Mouse (Mus musculus): ENCODE results near the gene Btbd9. TPM values are rescaled to one million over a fixed set of nuclear protein-coding genes. Genes with fewer than 3 reads are reported as not detected.

Gene Btbd9
- polyA plus RNA-seq, 1 experiment: 11.7 TPM

- Histone ChIP-seq H3K27ac (replicated peaks; ENCODE audit: low read depth, low read length) (no peak overlapping the region), H3K4me3 (ENCODE audit: insufficient read depth, low read depth, low read length) (no peak overlapping the region), H3K4me1 (ENCODE audit: control insufficient read depth, insufficient read depth, insufficient read length, low read length) (0 out of 2 replicates have a peak, but pooled peaks cover 2% of the 10 kb centered on the region)
Measured at GRCm38 (mm10) chr17:30498779-30499178, 77.5 kb downstream of the Btbd9 start.

- Histone ChIP-seq H3K4me3 (ENCODE audit: insufficient read depth, low read depth, low read length) (no peak overlapping the region), H3K27ac (replicated peaks; ENCODE audit: low read depth, low read length) (no peak overlapping the region), H3K4me1 (ENCODE audit: control insufficient read depth, insufficient read depth, insufficient read length, low read length) (0 out of 2 replicates have a peak, but pooled peaks cover 2% of the 10 kb centered on the region)
Measured at GRCm38 (mm10) chr17:30498376-30498719, 77.9 kb downstream of the Btbd9 start.

GRCm38 (mm10) chr17:30497525-30498375, 78.5 kb downstream of the Btbd9 start:
- Histone ChIP-seq H3K4me3 (ENCODE audit: insufficient read depth, low read depth, low read length) (no peak overlapping the region), H3K27ac (replicated peaks; ENCODE audit: low read depth, low read length) (no peak overlapping the region), H3K4me1 (ENCODE audit: control insufficient read depth, insufficient read depth, insufficient read length, low read length) (0 out of 2 replicates have a peak, but pooled peaks cover 2% of the 10 kb centered on the region)

DNA sequence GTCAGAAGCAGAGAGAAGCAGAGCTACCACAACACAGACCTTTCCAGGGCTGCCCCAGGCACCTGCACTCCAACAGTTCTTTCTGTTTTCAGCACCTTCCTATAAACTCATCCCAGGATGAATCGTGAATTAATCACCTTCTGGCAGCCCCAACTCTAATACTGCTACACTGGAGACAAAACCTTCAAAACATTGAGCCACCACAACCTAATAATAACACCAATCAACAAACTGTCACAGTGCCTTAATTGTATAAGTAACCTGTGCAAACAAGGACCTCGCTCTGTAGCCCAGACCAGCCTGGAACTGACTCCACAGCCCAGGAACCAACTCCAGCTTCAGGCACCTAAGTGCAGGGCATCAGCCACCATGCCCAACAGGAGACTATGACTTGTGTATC, 80.7 kb downstream of the Btbd9 start:
- Histone ChIP-seq H3K4me1 (ENCODE audit: control insufficient read depth, insufficient read depth, insufficient read length, low read length) (0 out of 2 replicates have a peak, but pooled peaks cover 2% of the 10 kb centered on the region), H3K27ac (replicated peaks; ENCODE audit: low read depth, low read length) (no peak overlapping the region), H3K4me3 (ENCODE audit: insufficient read depth, low read depth, low read length) (no peak overlapping the region)

GRCm38 (mm10) chr17:30495154-30495553, 81.1 kb downstream of the Btbd9 start:
- H3K27ac ChIP-seq (replicated peaks; ENCODE audit: low read depth, low read length): no peak overlapping the region
- 0 out of 2 replicates have a peak, but pooled peaks cover 2% of the 10 kb centered on the region for H3K4me1 ChIP-seq (ENCODE audit: control insufficient read depth, insufficient read depth, insufficient read length, low read length)
- H3K4me3 ChIP-seq (ENCODE audit: insufficient read depth, low read depth, low read length): no peak overlapping the region

DNA sequence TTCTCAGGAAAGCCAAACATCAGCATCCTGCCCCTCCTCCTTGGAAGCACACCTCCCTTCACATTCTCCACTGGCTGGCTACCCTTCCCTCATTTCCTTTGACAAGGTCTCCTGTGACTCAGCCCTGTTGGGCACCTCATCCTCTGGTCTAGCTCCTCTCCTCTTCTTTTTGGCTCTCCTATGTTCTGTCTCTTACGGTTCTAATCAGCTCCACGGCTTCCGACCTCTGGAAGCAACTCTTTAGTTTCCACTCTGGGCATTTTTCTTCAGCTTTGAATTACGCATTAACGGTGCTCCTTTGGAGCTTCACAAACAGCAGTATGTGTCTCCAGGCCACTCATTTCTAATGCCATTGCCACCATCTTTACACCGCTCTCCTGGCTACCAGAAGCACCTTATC, 82.8 kb downstream of the Btbd9 start:
- H3K4me3 ChIP-seq (ENCODE audit: insufficient read depth, low read depth, low read length): no peak overlapping the region
- H3K4me1 ChIP-seq (ENCODE audit: control insufficient read depth, insufficient read depth, insufficient read length, low read length): no peaks in the 10 kb centered on the region
- H3K27ac ChIP-seq (replicated peaks; ENCODE audit: low read depth, low read length): no peak overlapping the region

DNA sequence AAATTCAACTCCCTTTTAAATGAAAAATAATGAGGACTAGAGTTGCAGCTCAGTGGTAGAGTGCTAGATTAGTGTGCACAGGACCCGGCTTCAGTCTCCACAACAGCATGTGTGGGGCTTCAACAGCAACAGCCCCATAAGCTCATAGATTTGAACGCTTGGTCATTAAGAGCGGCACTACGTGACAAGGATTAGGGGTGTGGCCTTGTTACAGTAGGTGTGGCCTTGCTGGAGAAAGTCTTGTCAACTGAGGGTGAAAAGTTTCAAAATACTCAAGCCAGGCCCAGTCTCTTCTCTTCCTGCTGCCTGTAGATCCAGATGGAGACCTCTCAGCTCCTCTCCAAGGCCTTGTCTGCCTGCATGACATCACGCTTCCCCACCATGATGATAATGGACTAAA, 84.1 kb downstream of the Btbd9 start:
- no peaks in the 10 kb centered on the region for H3K4me1 ChIP-seq (ENCODE audit: control insufficient read depth, insufficient read depth, insufficient read length, low read length)
- H3K4me3 ChIP-seq (ENCODE audit: insufficient read depth, low read depth, low read length): no peak overlapping the region
- H3K27ac ChIP-seq (replicated peaks; ENCODE audit: low read depth, low read length): no peak overlapping the region

- no peaks in the 10 kb centered on the region for H3K4me1 ChIP-seq (ENCODE audit: control insufficient read depth, insufficient read depth, insufficient read length, low read length)
- no peak overlapping the region for H3K27ac ChIP-seq (replicated peaks; ENCODE audit: low read depth, low read length)
- no peak overlapping the region for H3K4me3 ChIP-seq (ENCODE audit: insufficient read depth, low read depth, low read length)
Measured at GRCm38 (mm10) chr17:30491601-30492000, 84.7 kb downstream of the Btbd9 start.

DNA sequence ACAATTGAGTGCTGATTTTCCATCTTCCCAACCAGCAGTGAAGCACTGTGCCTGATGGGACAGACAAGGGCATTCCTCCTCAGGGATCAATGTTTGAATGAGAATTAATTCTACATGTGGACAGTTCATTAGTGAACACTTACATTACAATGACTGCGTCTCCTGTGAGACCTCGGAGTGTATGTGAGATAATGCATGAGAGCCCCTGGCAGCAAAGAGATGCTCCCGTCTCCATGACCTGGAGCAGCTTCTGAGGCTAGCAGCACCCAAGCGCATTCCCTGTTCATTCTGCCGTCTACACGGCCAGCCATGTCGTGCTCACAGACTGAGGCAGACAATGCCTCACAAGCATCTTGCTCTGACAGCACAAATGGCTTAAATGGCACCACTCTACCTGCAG, 85.7 kb downstream of the Btbd9 start:
- no peak overlapping the region for H3K4me3 ChIP-seq (ENCODE audit: insufficient read depth, low read depth, low read length)
- H3K4me1 ChIP-seq (ENCODE audit: control insufficient read depth, insufficient read depth, insufficient read length, low read length): no peaks in the 10 kb centered on the region

DNA sequence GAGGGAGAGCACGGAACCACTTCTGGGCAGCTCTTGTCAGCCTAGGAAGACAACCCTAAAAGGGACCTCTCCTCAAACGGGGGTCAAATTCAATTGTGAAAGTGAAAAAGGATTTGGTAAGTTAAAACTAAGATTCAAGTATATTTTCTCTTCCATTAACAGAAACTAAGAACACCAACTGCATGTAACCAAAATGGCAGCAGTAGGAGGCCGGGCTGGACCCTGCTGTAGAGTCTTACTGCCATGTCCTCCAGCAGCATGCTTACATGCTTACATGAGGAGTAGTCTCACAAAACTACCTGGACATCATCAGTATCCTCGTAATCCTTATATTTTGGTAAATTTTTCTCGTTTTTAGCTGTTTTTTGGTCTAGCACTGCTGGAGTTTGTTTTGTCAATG, 86.2 kb downstream of the Btbd9 start:
- H3K27ac ChIP-seq (replicated peaks; ENCODE audit: low read depth, low read length): no peak overlapping the region

More for the DNA sequence above, 85.7 kb downstream of the Btbd9 start:
- H3K27ac ChIP-seq (replicated peaks; ENCODE audit: low read depth, low read length): no peak overlapping the region

GRCm38 (mm10) chr17:30489629-30490028, 86.7 kb downstream of the Btbd9 start:
- Histone ChIP-seq H3K4me3 (ENCODE audit: insufficient read depth, low read depth, low read length) (no peak overlapping the region), H3K4me1 (ENCODE audit: control insufficient read depth, insufficient read depth, insufficient read length, low read length) (no peaks in the 10 kb centered on the region), H3K27ac (replicated peaks; ENCODE audit: low read depth, low read length) (no peak overlapping the region)

More for the DNA sequence above, 86.2 kb downstream of the Btbd9 start:
- H3K4me3 ChIP-seq (ENCODE audit: insufficient read depth, low read depth, low read length): no peak overlapping the region
- H3K4me1 ChIP-seq (ENCODE audit: control insufficient read depth, insufficient read depth, insufficient read length, low read length): no peaks in the 10 kb centered on the region

DNA sequence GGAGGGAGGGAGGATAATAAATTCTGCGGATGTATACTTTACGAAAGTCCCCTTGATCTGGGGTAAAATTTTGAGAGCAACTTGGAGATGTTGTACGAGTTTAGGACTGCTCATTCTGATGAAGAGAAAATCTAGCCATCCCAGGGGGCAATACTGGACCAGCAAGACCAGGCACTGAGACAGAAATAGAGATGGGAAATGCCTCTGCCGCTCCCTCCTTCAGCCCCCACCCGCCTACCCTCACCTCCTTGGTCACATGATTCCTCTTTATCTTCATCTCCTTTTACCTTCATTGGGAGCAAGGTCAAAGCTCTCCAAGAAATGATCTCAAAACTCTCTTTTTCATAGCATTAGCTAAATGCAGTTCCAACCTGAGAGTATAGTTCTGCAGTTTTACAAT, 88.6 kb downstream of the Btbd9 start:
- no peak overlapping the region for H3K27ac ChIP-seq (replicated peaks; ENCODE audit: low read depth, low read length)
- H3K4me3 ChIP-seq (ENCODE audit: insufficient read depth, low read depth, low read length): no peak overlapping the region
- H3K4me1 ChIP-seq (ENCODE audit: control insufficient read depth, insufficient read depth, insufficient read length, low read length): no peaks in the 10 kb centered on the region

- H3K27ac ChIP-seq (replicated peaks; ENCODE audit: low read depth, low read length): no peak overlapping the region
- no peaks in the 10 kb centered on the region for H3K4me1 ChIP-seq (ENCODE audit: control insufficient read depth, insufficient read depth, insufficient read length, low read length)
Measured at GRCm38 (mm10) chr17:30485067-30485854, 91.0 kb downstream of the Btbd9 start.

GRCm38 (mm10) chr17:30484446-30485066, 91.7 kb downstream of the Btbd9 start:
- H3K4me1 ChIP-seq (ENCODE audit: control insufficient read depth, insufficient read depth, insufficient read length, low read length): no peaks in the 10 kb centered on the region
- H3K27ac ChIP-seq (replicated peaks; ENCODE audit: low read depth, low read length): no peak overlapping the region
- no peak overlapping the region for H3K4me3 ChIP-seq (ENCODE audit: insufficient read depth, low read depth, low read length)

More at GRCm38 (mm10) chr17:30485067-30485854, 91.0 kb downstream of the Btbd9 start:
- no peak overlapping the region for H3K4me3 ChIP-seq (ENCODE audit: insufficient read depth, low read depth, low read length)

- no peaks in the 10 kb centered on the region for H3K4me1 ChIP-seq (ENCODE audit: control insufficient read depth, insufficient read depth, insufficient read length, low read length)
- H3K27ac ChIP-seq (replicated peaks; ENCODE audit: low read depth, low read length): no peak overlapping the region
- no peak overlapping the region for H3K4me3 ChIP-seq (ENCODE audit: insufficient read depth, low read depth, low read length)
Measured at GRCm38 (mm10) chr17:30481766-30482165, 94.5 kb downstream of the Btbd9 start.
